Mouse (Mus musculus) kidney, embryonic 14.5 days (tissue): Measurements from ENCODE around the gene Sema5a. TPM values are rescaled to one million over a fixed set of nuclear protein-coding genes. Genes with fewer than 3 reads are reported as not detected.

Experiments
- ATAC-seq: fragments of 200-750 bp; cut with Nextera tagmentation; 2 replicates; pipeline ENCODE4 v1.8.0; 2017; ENCODE audit warnings: moderate number of reproducible peaks, mild to moderate bottlenecking, moderate TSS enrichment, moderate library complexity; ENCODE audit not compliant: low FRiP score, low TSS enrichment
- H3K27ac ChIP-seq: fragments of 300-500 bp; sonication (generic); 2 replicates; pipeline ENCODE4 v1.5.1; 2014; ENCODE audit warnings: low read depth, mild to moderate bottlenecking, low read length, moderate library complexity, mixed read lengths
- H3K27me3 ChIP-seq: fragments of 300-500 bp; sonication (generic); 2 replicates; pipeline ENCODE4 v1.6.1; 2014; ENCODE audit warnings: mild to moderate bottlenecking, low read length; ENCODE audit not compliant: control insufficient read depth, insufficient read depth
- H3K36me3 ChIP-seq: fragments of 300-500 bp; sonication (generic); 2 replicates; pipeline ENCODE4 v1.6.1; 2014; ENCODE audit warnings: low read length, mixed read lengths; ENCODE audit not compliant: control insufficient read depth, insufficient read depth
- H3K4me1 ChIP-seq: fragments of 300-500 bp; sonication (generic); 2 replicates; pipeline ENCODE4 v1.6.1; 2014; ENCODE audit warnings: low read length, mixed read lengths; ENCODE audit not compliant: control insufficient read depth, insufficient read depth
- H3K4me2 ChIP-seq: fragments of 300-500 bp; sonication (generic); replicated peaks from 2 replicates; pipeline ENCODE4 v1.6.1; 2014; ENCODE audit warnings: low read depth, mild to moderate bottlenecking, low read length
- H3K4me3 ChIP-seq: fragments of 300-500 bp; sonication (generic); 2 replicates; pipeline ENCODE4 v1.5.1; 2014; ENCODE audit warnings: mild to moderate bottlenecking, low read length
- H3K9ac ChIP-seq: fragments of 300-500 bp; sonication (generic); 2 replicates; pipeline ENCODE4 v1.6.1; 2014; ENCODE audit warnings: low read depth, mild to moderate bottlenecking, low read length, moderate library complexity
- H3K9me3 ChIP-seq: fragments of 300-500 bp; sonication (generic); 2 replicates; pipeline ENCODE4 v1.6.1; 2016; ENCODE audit warnings: low read length; ENCODE audit not compliant: control insufficient read depth
- WGBS: fragments of 180-500 bp; shearing (Covaris S2); extraction: QIAGEN DNeasy Blood & Tissue Kit; methylation state at CpG from one replicate; pipeline ENCODE4 v1.1.7; 2014; 5-methylcytosine and 5-hydroxymethylcytosine counted together
- polyA plus RNA-seq: library from polyadenylated mRNA; unstranded; fragments of >200 nt; fragmentation: Nextera tagmentation; extraction: Ambion mirVana; gene quantifications from 2 replicates; pipeline ENCODE4 v1.2.1, GENCODE M21; 2014

The Sema5a gene
- polyA plus RNA-seq, 1 experiment from 2014 or later, result 30.2 TPM

DNA sequence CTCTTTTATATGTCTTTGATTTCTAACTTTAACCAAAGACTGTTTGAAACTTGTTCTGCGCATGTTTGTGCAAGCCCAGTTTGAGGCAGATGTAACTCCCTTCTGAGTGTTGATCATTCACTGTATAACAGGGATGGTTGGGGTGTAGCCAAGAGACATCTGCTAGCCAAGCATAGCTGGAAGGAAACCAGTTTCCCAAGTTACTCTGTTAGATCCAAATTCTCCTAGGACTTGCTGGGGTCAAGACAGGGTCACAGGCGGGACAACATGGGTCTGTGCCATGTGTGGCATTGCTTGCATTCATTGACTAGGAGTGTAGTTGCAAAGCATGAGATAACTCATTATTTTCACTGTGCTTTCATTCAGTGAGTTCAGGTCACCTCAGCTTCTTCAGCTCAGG, 366.2 kb downstream of the Sema5a start:
- no peak for ATAC-seq
- no peak overlapping the region for H3K4me3 ChIP-seq
- no peak overlapping the region for H3K4me2 ChIP-seq
- no peaks in the 10 kb centered on the region for H3K36me3 ChIP-seq
- no peaks in the 10 kb centered on the region for H3K27me3 ChIP-seq
- H3K4me1 ChIP-seq, result no peaks in the 10 kb centered on the region
- no peaks in the 10 kb centered on the region for H3K9me3 ChIP-seq
- H3K27ac ChIP-seq, result no peak overlapping the region
- WGBS, result 80% methylated on average over 2 of the region's 2 CpGs
- no peak overlapping the region for H3K9ac ChIP-seq

DNA sequence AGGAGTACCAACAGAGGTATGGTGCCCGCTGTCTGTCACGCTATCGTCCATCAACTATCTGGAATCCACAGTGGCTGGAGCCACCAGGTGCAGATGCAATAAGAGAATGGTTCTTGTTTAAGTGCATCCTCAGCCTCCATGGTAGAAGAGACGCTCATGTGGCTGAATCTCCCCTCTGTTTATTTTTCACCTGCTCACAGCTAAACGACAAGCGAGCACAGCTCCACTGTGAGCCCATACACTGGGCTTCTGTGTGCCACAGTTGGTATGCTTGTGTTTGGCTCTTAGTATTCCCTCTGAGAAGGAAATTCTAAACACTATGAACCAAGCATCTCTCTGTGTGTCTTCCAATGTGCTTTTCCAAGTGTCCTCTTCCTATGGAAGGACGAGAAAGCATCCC, 366.6 kb downstream of the Sema5a start:
- Histone ChIP-seq H3K27ac (no peak overlapping the region), H3K4me3 (no peak overlapping the region), H3K4me1 (no peaks in the 10 kb centered on the region), H3K36me3 (no peaks in the 10 kb centered on the region), H3K9ac (no peak overlapping the region), H3K4me2 (no peak overlapping the region), H3K27me3 (no peaks in the 10 kb centered on the region), H3K9me3 (no peaks in the 10 kb centered on the region)
- ATAC-seq, result no peak
- WGBS, result 96% methylated on average over 7 of the region's 7 CpGs

DNA sequence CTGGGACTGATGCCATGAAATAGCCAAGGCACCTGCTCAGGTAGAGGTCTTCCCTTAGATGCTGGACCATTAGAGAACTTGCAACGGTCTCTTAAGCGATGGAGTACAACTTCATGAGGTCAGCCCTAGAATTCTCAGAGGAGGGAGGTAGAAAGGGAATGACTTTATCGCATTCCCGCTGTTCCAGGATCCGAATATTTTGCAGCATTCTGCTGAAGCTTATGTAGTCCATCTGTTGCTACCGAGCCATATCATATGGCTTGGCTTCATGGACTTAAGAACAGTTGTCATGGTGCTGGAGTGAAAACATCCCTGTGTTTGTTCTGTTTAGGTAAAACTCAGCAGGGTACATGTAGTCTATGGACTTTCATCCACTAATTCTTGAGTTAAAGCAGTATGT, 369.1 kb downstream of the Sema5a start:
- Histone ChIP-seq H3K4me1 (no peaks in the 10 kb centered on the region), H3K4me3 (no peak overlapping the region), H3K9me3 (no peaks in the 10 kb centered on the region), H3K27me3 (no peaks in the 10 kb centered on the region), H3K36me3 (no peaks in the 10 kb centered on the region), H3K9ac (no peak overlapping the region), H3K4me2 (no peak overlapping the region), H3K27ac (no peak overlapping the region)
- 88% methylated on average over 6 of the region's 6 CpGs for whole genome bisulfite sequencing
- ATAC-seq, result no peak

DNA sequence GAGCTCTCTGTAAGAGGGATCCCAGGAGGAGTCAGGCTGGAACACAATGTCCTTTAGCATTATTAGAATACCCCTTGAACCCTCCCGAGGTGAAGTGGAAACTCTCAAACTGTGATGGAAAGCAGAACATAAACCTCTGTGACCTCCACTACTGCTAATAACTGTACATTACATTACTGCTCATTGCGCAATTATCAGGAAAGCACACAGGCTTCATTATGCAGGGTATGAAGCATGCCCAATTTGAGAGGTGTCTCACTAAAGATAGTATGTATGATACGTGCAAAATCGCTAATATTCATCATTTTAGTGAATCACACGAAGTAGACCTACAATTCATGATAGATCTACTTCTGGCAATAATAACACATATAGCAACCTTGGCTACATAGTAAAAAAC, 371.2 kb downstream of the Sema5a start:
- Histone ChIP-seq H3K27me3 (no peaks in the 10 kb centered on the region), H3K36me3 (no peaks in the 10 kb centered on the region), H3K9me3 (no peaks in the 10 kb centered on the region), H3K4me1 (no peaks in the 10 kb centered on the region), H3K9ac (no peak overlapping the region), H3K27ac (no peak overlapping the region), H3K4me2 (no peak overlapping the region), H3K4me3 (no peak overlapping the region)
- 84% methylated on average over 5 of the region's 5 CpGs for WGBS
- no peak for ATAC-seq

DNA sequence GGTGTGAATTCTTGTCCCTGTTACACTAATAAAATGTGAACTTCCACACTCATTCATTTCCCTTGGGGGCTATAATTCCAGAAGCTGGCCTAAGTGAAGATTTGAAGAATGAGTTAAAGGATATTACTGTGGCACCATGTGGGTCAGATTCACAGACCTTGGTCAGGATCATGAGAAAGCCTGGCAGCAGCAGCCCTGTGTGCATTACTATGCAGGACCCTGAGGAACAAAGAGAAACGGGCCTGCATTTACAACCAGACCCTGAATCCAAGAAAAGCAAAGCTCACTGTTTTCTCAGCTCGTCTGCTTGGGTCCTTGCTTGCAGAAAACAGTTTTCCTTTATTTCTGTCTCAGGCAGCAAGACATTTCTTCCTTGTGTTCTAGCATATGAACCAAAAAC, 374.6 kb downstream of the Sema5a start:
- no peak for ATAC-seq
- Histone ChIP-seq H3K9me3 (no peaks in the 10 kb centered on the region), H3K4me1 (no peaks in the 10 kb centered on the region), H3K9ac (no peak overlapping the region), H3K27ac (no peak overlapping the region), H3K4me3 (no peak overlapping the region), H3K27me3 (no peaks in the 10 kb centered on the region), H3K4me2 (no peak overlapping the region), H3K36me3 (no peaks in the 10 kb centered on the region)
- 35% methylated on average over 2 of the region's 2 CpGs for WGBS

DNA sequence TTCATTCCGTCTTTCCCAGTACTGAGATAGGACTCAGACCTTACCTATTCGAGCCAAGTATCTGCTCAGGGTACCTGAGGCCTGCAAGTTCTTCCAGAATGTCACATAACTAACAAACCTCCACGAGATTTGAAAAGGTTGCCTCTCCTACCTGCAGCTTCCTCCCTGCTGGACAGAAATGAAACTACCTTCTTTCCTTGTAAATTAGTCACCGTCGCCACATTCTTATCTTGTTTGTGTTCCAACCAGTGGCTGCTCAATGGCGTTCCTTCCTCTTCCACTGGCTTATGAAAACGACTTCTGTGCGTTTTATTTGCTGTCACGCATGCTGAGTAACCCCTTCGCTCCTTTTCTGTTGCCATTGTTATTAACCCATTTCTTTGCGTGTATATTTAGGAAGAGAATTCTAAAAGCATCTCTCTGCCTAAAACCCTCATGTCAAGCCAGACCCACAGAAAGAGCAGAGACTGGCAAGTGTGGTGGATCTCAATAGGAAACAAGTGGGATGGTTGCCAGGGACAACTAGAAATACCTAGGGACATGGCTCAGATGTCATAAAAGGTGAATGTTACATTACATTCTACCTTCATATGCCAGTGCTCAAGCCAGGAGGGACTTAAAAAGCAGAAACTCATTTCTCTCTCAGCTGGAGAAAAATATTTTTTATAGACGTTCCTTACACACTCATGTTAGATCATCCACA, 378.6 kb downstream of the Sema5a start:
- WGBS, result 71% methylated on average over 12 of the region's 12 CpGs
- Histone ChIP-seq H3K27me3 (no peaks in the 10 kb centered on the region), H3K4me1 (no peaks in the 10 kb centered on the region), H3K4me2 (no peak overlapping the region), H3K36me3 (no peaks in the 10 kb centered on the region), H3K9me3 (no peaks in the 10 kb centered on the region), H3K27ac (no peak overlapping the region), H3K4me3 (no peak overlapping the region), H3K9ac (no peak overlapping the region)
- ATAC-seq, result no peak

DNA sequence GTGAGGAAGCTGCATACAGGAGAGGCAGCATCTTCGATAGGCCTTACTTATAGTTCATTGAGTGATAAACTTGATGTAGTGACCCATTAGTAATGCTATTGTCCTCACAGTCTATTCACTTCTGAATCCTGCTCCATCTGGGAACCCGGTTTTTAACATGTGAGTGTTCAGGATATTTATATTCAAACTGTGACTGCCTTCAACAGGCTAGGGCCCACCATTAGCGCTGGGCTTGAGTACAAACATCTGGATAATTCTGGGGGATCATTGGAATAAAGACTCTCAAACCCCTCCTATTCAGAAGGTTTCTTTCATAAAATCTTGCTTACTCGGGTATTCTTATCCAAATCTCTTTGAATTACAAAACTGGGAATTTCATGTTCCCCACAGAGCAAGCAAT, 379.5 kb downstream of the Sema5a start:
- no peak for ATAC-seq
- WGBS, result 74% methylated on average over 4 of the region's 4 CpGs

DNA sequence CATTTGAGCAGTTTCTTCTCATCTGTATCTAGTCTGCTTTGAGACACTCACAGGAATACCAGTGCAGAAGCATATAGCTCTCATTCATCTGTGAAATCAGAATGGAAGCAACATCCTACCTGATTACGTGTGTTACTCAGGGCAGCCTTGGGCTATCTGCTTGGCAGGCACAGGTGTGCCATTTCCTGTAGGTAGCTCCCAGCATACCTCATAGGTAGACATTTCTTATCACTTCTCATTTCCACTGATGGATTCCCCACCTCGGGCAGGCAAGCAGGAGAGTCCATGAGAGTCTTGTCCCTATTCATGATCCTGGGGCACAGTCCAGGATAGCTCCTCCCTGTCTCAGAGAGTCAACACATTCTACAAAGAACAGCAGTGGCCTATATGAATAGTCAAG, 381.4 kb downstream of the Sema5a start:
- H3K4me1 ChIP-seq, result no peaks in the 10 kb centered on the region
- no peak overlapping the region for H3K27ac ChIP-seq
- no peak overlapping the region for H3K9ac ChIP-seq
- ATAC-seq, result no peak
- H3K4me2 ChIP-seq, result no peak overlapping the region
- H3K4me3 ChIP-seq, result no peak overlapping the region
- no peaks in the 10 kb centered on the region for H3K36me3 ChIP-seq
- H3K27me3 ChIP-seq, result no peaks in the 10 kb centered on the region
- no peaks in the 10 kb centered on the region for H3K9me3 ChIP-seq
- WGBS, result 91% methylated on average over 2 of the region's 2 CpGs

More for the DNA sequence above, 379.5 kb downstream of the Sema5a start:
- H3K36me3 ChIP-seq, result no peaks in the 10 kb centered on the region
- no peak overlapping the region for H3K4me2 ChIP-seq
- no peak overlapping the region for H3K9ac ChIP-seq
- no peaks in the 10 kb centered on the region for H3K4me1 ChIP-seq
- H3K9me3 ChIP-seq, result no peaks in the 10 kb centered on the region
- H3K27me3 ChIP-seq, result no peaks in the 10 kb centered on the region
- H3K4me3 ChIP-seq, result no peak overlapping the region
- no peak overlapping the region for H3K27ac ChIP-seq

DNA sequence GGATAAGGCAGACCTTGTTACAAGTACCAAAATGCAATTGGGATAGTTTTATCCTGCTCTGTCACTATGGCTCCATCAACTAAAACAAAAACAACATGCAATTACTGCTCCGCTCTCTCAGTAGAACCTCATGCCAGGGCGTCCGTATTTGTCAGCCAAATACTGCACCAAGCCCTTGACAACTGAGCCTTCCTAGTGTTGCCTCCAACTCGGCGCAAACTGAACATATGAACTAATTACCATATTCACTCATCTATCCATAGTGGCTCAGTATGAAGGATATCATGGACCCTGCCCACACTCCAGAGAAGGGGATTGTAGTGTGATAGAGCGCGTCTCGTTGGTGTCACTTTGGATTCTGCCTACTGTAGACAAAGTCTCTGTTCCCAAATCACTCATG, 389.1 kb downstream of the Sema5a start:
- no peaks in the 10 kb centered on the region for H3K4me1 ChIP-seq
- H3K27me3 ChIP-seq, result no peaks in the 10 kb centered on the region
- H3K9ac ChIP-seq, result no peak overlapping the region
- no peaks in the 10 kb centered on the region for H3K9me3 ChIP-seq
- H3K4me3 ChIP-seq, result no peak overlapping the region
- no peak overlapping the region for H3K27ac ChIP-seq
- WGBS, result 96% methylated on average over 8 of the region's 8 CpGs
- no peak overlapping the region for H3K4me2 ChIP-seq
- no peaks in the 10 kb centered on the region for H3K36me3 ChIP-seq
- ATAC-seq, result no peak
